ENCODE assay signal across 10 mouse cellular contexts in the genomic region with DNA sequence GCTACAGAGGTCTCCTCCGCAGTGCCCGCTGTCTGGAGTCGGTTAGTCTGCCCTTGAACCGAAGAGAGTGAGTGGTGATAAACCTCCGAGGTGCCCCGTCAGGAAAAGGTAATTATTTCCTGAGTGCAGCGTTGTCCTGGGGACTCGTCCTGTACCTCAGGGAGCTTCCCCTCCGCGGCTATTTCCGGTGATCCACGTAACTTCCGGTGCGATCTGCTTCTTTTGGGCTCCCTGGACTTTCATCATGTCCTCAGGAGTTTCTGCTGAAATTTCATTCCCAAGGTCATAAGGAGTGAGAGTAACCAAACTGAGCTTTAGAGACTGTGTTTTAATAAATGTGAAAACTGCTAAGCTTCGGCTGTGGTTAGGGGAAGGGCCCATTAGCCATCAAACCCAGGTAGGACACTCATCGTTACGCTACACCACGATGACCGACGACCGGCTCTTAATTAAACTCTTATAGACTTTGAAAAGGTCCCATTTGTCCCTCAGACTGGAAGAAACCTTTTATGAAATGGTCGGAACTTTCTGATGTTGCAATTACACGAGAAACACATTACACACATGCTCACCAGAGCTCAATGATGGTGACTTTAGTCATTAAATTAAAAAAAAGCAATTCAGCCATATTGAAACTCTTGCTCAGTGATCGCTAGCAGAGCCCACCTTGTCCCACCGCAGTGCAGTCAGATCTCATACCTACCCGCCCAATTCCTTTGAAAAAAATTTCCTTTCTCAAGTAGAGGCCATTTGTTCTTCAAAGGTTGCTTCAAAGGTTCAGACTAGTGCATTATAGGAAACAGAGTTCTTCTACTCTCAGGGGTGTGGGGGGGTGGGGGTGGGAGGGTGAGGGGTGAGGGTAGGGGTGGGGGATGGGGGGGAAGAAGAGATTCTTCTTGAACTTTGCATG.
DNase-seq lines count a peak whose midpoint lies in the region; ATAC-seq and TF ChIP-seq lines count a peak whose summit lies in the region.
"Had no signal": no experiment of that assay in that cellular context is flagged by ENCODE, and none has a peak within 500 bp of the region (broad histone marks: within the 10 kb centered on the region; RNA-seq: fewer than 3 reads in every experiment).

No protein-coding gene starts in this region.

- 72% methylated on average over 26 of the region's 26 CpGs for WGBS in lung, postnatal 0 days

- no peaks in the 10 kb centered on the region for H3K27me3 ChIP-seq in lung, postnatal 0 days (replicated peaks; ENCODE audit: insufficient read depth, low read length)
- H3K27me3 ChIP-seq in splenic B cell, adult 2 months (ENCODE audit: control insufficient read depth, insufficient read depth, low read length, poor library complexity, severe bottlenecking) = no peaks in the 10 kb centered on the region

- H3K27ac ChIP-seq in lung, postnatal 0 days (ENCODE audit: low read length) = 0 out of 2 replicates have a peak overlapping the region, but pooled peaks have one; percentile 20
- H3K27ac ChIP-seq: kidney, postnatal 0 days; midbrain, embryonic 10.5 days had no signal

- no peaks in the 10 kb centered on the region for H3K9me3 ChIP-seq in lung, postnatal 0 days (ENCODE audit: low read length)
- H3K9me3 ChIP-seq: midbrain, embryonic 10.5 days had no signal

- H3K36me3 ChIP-seq in lung, postnatal 0 days (ENCODE audit: insufficient read depth, low read length) = no peaks in the 10 kb centered on the region
- no peaks in the 10 kb centered on the region for H3K36me3 ChIP-seq in splenic B cell, adult 2 months (ENCODE audit: control insufficient read depth, insufficient read depth, low read length, poor library complexity, severe bottlenecking)
- H3K36me3 ChIP-seq: midbrain, embryonic 10.5 days had no signal

- H3K4me2 ChIP-seq in lung, postnatal 0 days (replicated peaks; ENCODE audit: low read depth, low read length) = no peak overlapping the region; the same call in 1 of the 2 replicates

- H3K4me3 ChIP-seq in lung, postnatal 0 days (ENCODE audit: low read depth, low read length) = no peak overlapping the region
- H3K4me3 ChIP-seq: midbrain, embryonic 10.5 days had no signal

- TF ChIP-seq CTCF in lung, postnatal 0 days (IDR thresholded peaks at IDR 0.05) = no peak

- no peak overlapping the region for H3K9ac ChIP-seq in lung, postnatal 0 days (replicated peaks; ENCODE audit: low read depth)

- DNase-seq in heart, adult 11 months = peak; percentile 91
- no peak for DNase-seq in heart, postnatal 14 days
- peak; percentile 78 for DNase-seq in T-cell, adult 2 months (ENCODE audit: low spot score)
- DNase-seq in lung, postnatal 0 days (ENCODE audit: low spot score) = peak; percentile 10
- peak; percentile 72 for DNase-seq in splenic B cell, adult 2 months (ENCODE audit: low read depth, low spot score)
- DNase-seq in cerebellum, adult 11 months = no peak
- DNase-seq in cerebellum, postnatal 10 days = no peak
- no peak for DNase-seq in layer of hippocampus, postnatal 14 days (ENCODE audit: low spot score in 2 of 2)

- no peak for TF ChIP-seq EP300 in lung, postnatal 0 days (IDR thresholded peaks at IDR 0.05)

- H3K4me1 ChIP-seq in lung, postnatal 0 days (ENCODE audit: insufficient read depth, low read depth, low read length) = peaks cover 5% of the 10 kb centered on the region; the same call in 1 of the 2 replicates
- H3K4me1 ChIP-seq: midbrain, embryonic 10.5 days had no signal

- intact Hi-C loops in heart, postnatal 14 days (cut with DNase I) = no loop called here

- no peak for ATAC-seq in lung, postnatal 0 days

Comparison
In these comparisons a context has a peak if more than half of its experiments do, and no peak if none do; other contexts are left out.
1. DNase-seq: peak in heart, adult 11 months (single experiment), T-cell, adult 2 months (single experiment), lung, postnatal 0 days (single experiment) and splenic B cell, adult 2 months (single experiment); none in heart, postnatal 14 days (0 of 2), cerebellum, adult 11 months (single experiment), cerebellum, postnatal 10 days (0 of 2) and layer of hippocampus, postnatal 14 days (0 of 2).